Mouse (Mus musculus): Measurements from ENCODE around the gene Gm8947. TPM values are rescaled to one million over a fixed set of nuclear protein-coding genes. Genes with fewer than 3 reads are reported as not detected.
"Not testable (repeated sequence)": the region's sequence is repeated elsewhere in the genome, so short reads cannot be mapped to it uniquely, and the experiment has no call there.

Gm8947 gene
- polyA plus RNA-seq, 1 experiment: not detected

- H3K36me3 ChIP-seq (ENCODE audit: control insufficient read depth, insufficient read depth, low read length, poor library complexity, severe bottlenecking): no peaks in the 10 kb centered on the region
- H3K27me3 ChIP-seq (ENCODE audit: control insufficient read depth, insufficient read depth, low read length, poor library complexity, severe bottlenecking): no peaks in the 10 kb centered on the region
- H3K9ac ChIP-seq (ENCODE audit: low read depth, poor library complexity, severe bottlenecking): no peak overlapping the region
- no peak overlapping the region for H3K4me3 ChIP-seq (ENCODE audit: low read depth, low read length)
- TF ChIP-seq CTCF (IDR thresholded peaks at IDR 0.05; ENCODE audit: low read depth, low read length) (no peak), POLR2A (IDR thresholded peaks at IDR 0.05; ENCODE audit: insufficient read depth, low read length) (no peak), EP300 (IDR thresholded peaks at IDR 0.05; ENCODE audit: insufficient read depth, low read depth, low read length) (no peak)
- H3K27ac ChIP-seq (ENCODE audit: insufficient read depth, low read length): no peak overlapping the region
- no peaks in the 10 kb centered on the region for H3K4me1 ChIP-seq (ENCODE audit: control insufficient read depth, insufficient read depth, low read length)
- H3K9me3 ChIP-seq (replicated peaks; ENCODE audit: control insufficient read depth, insufficient read depth, low read length, poor library complexity, severe bottlenecking): no peaks in the 10 kb centered on the region
Observed at GRCm38 (mm10) chr1:151178505-151179083, 13.6 kb upstream of the Gm8947 start.

GRCm38 (mm10) chr1:151180167-151180566, 12.0 kb upstream of the Gm8947 start:
- Histone ChIP-seq H3K27me3 (ENCODE audit: control insufficient read depth, insufficient read depth, low read length, poor library complexity, severe bottlenecking) (no peaks in the 10 kb centered on the region), H3K4me3 (ENCODE audit: low read depth, low read length) (no peak overlapping the region), H3K9ac (ENCODE audit: low read depth, poor library complexity, severe bottlenecking) (no peak overlapping the region), H3K4me1 (ENCODE audit: control insufficient read depth, insufficient read depth, low read length) (no peaks in the 10 kb centered on the region), H3K36me3 (ENCODE audit: control insufficient read depth, insufficient read depth, low read length, poor library complexity, severe bottlenecking) (no peaks in the 10 kb centered on the region), H3K27ac (ENCODE audit: insufficient read depth, low read length) (no peak overlapping the region), H3K9me3 (replicated peaks; ENCODE audit: control insufficient read depth, insufficient read depth, low read length, poor library complexity, severe bottlenecking) (no peaks in the 10 kb centered on the region)
- TF ChIP-seq CTCF (IDR thresholded peaks at IDR 0.05; ENCODE audit: low read depth, low read length) (no peak), EP300 (IDR thresholded peaks at IDR 0.05; ENCODE audit: insufficient read depth, low read depth, low read length) (no peak), POLR2A (IDR thresholded peaks at IDR 0.05; ENCODE audit: insufficient read depth, low read length) (no peak)

- not testable (repeated sequence) for H3K9me3 ChIP-seq (replicated peaks; ENCODE audit: control insufficient read depth, insufficient read depth, low read length, poor library complexity, severe bottlenecking); H3K4me1 ChIP-seq (ENCODE audit: control insufficient read depth, insufficient read depth, low read length); H3K27me3 ChIP-seq (ENCODE audit: control insufficient read depth, insufficient read depth, low read length, poor library complexity, severe bottlenecking); H3K36me3 ChIP-seq (ENCODE audit: control insufficient read depth, insufficient read depth, low read length, poor library complexity, severe bottlenecking); H3K27ac ChIP-seq (ENCODE audit: insufficient read depth, low read length); H3K4me3 ChIP-seq (ENCODE audit: low read depth, low read length); H3K9ac ChIP-seq (ENCODE audit: low read depth, poor library complexity, severe bottlenecking)
Observed at GRCm38 (mm10) chr1:151182266-151182665, 9.9 kb upstream of the Gm8947 start, which contains the start of gene Gm47985. TSS of gene Gm47985 (plus strand) at chr1:151182537.

GRCm38 (mm10) chr1:151186186-151186585, 6.0 kb upstream of the Gm8947 start:
- not testable (repeated sequence) for H3K9ac ChIP-seq (ENCODE audit: low read depth, poor library complexity, severe bottlenecking); H3K4me3 ChIP-seq (ENCODE audit: low read depth, low read length); H3K27me3 ChIP-seq (ENCODE audit: control insufficient read depth, insufficient read depth, low read length, poor library complexity, severe bottlenecking); H3K4me1 ChIP-seq (ENCODE audit: control insufficient read depth, insufficient read depth, low read length); H3K36me3 ChIP-seq (ENCODE audit: control insufficient read depth, insufficient read depth, low read length, poor library complexity, severe bottlenecking); H3K9me3 ChIP-seq (replicated peaks; ENCODE audit: control insufficient read depth, insufficient read depth, low read length, poor library complexity, severe bottlenecking); H3K27ac ChIP-seq (ENCODE audit: insufficient read depth, low read length)

GRCm38 (mm10) chr1:151186879-151187424, 5.2 kb upstream of the Gm8947 start:
- H3K9ac ChIP-seq (ENCODE audit: low read depth, poor library complexity, severe bottlenecking); H3K27ac ChIP-seq (ENCODE audit: insufficient read depth, low read length); H3K27me3 ChIP-seq (ENCODE audit: control insufficient read depth, insufficient read depth, low read length, poor library complexity, severe bottlenecking); H3K4me1 ChIP-seq (ENCODE audit: control insufficient read depth, insufficient read depth, low read length); H3K9me3 ChIP-seq (replicated peaks; ENCODE audit: control insufficient read depth, insufficient read depth, low read length, poor library complexity, severe bottlenecking); H3K4me3 ChIP-seq (ENCODE audit: low read depth, low read length); H3K36me3 ChIP-seq (ENCODE audit: control insufficient read depth, insufficient read depth, low read length, poor library complexity, severe bottlenecking): not testable (repeated sequence)

GRCm38 (mm10) chr1:151188469-151188868, 3.7 kb upstream of the Gm8947 start:
- H3K27me3 ChIP-seq (ENCODE audit: control insufficient read depth, insufficient read depth, low read length, poor library complexity, severe bottlenecking): no peaks in the 10 kb centered on the region
- no peaks in the 10 kb centered on the region for H3K9me3 ChIP-seq (replicated peaks; ENCODE audit: control insufficient read depth, insufficient read depth, low read length, poor library complexity, severe bottlenecking)
- no peak overlapping the region for H3K9ac ChIP-seq (ENCODE audit: low read depth, poor library complexity, severe bottlenecking)
- H3K4me3 ChIP-seq (ENCODE audit: low read depth, low read length): no peak overlapping the region
- H3K36me3 ChIP-seq (ENCODE audit: control insufficient read depth, insufficient read depth, low read length, poor library complexity, severe bottlenecking): no peaks in the 10 kb centered on the region
- TF ChIP-seq POLR2A (IDR thresholded peaks at IDR 0.05; ENCODE audit: insufficient read depth, low read length): no peak
- no peak for TF ChIP-seq CTCF (IDR thresholded peaks at IDR 0.05; ENCODE audit: low read depth, low read length)
- TF ChIP-seq EP300 (IDR thresholded peaks at IDR 0.05; ENCODE audit: insufficient read depth, low read depth, low read length): no peak
- no peak overlapping the region for H3K27ac ChIP-seq (ENCODE audit: insufficient read depth, low read length)
- no peaks in the 10 kb centered on the region for H3K4me1 ChIP-seq (ENCODE audit: control insufficient read depth, insufficient read depth, low read length)

GRCm38 (mm10) chr1:151192739-151193138, 563 bp downstream of the Gm8947 start:
- H3K9ac ChIP-seq (ENCODE audit: low read depth, poor library complexity, severe bottlenecking); H3K4me1 ChIP-seq (ENCODE audit: control insufficient read depth, insufficient read depth, low read length); H3K9me3 ChIP-seq (replicated peaks; ENCODE audit: control insufficient read depth, insufficient read depth, low read length, poor library complexity, severe bottlenecking); H3K36me3 ChIP-seq (ENCODE audit: control insufficient read depth, insufficient read depth, low read length, poor library complexity, severe bottlenecking); H3K27ac ChIP-seq (ENCODE audit: insufficient read depth, low read length); H3K27me3 ChIP-seq (ENCODE audit: control insufficient read depth, insufficient read depth, low read length, poor library complexity, severe bottlenecking); H3K4me3 ChIP-seq (ENCODE audit: low read depth, low read length): not testable (repeated sequence)

GRCm38 (mm10) chr1:151195986-151196385, 3.8 kb downstream of the Gm8947 start:
- H3K27me3 ChIP-seq (ENCODE audit: control insufficient read depth, insufficient read depth, low read length, poor library complexity, severe bottlenecking); H3K27ac ChIP-seq (ENCODE audit: insufficient read depth, low read length); H3K4me1 ChIP-seq (ENCODE audit: control insufficient read depth, insufficient read depth, low read length); H3K4me3 ChIP-seq (ENCODE audit: low read depth, low read length); H3K9me3 ChIP-seq (replicated peaks; ENCODE audit: control insufficient read depth, insufficient read depth, low read length, poor library complexity, severe bottlenecking); H3K36me3 ChIP-seq (ENCODE audit: control insufficient read depth, insufficient read depth, low read length, poor library complexity, severe bottlenecking); H3K9ac ChIP-seq (ENCODE audit: low read depth, poor library complexity, severe bottlenecking): not testable (repeated sequence)

- H3K27me3 ChIP-seq (ENCODE audit: control insufficient read depth, insufficient read depth, low read length, poor library complexity, severe bottlenecking); H3K27ac ChIP-seq (ENCODE audit: insufficient read depth, low read length); H3K9ac ChIP-seq (ENCODE audit: low read depth, poor library complexity, severe bottlenecking); H3K4me1 ChIP-seq (ENCODE audit: control insufficient read depth, insufficient read depth, low read length); H3K9me3 ChIP-seq (replicated peaks; ENCODE audit: control insufficient read depth, insufficient read depth, low read length, poor library complexity, severe bottlenecking); H3K36me3 ChIP-seq (ENCODE audit: control insufficient read depth, insufficient read depth, low read length, poor library complexity, severe bottlenecking); H3K4me3 ChIP-seq (ENCODE audit: low read depth, low read length): not testable (repeated sequence)
Observed at GRCm38 (mm10) chr1:151196690-151197089, 4.5 kb downstream of the Gm8947 start.

All from ES-Bruce4 (cell line).